Mouse (Mus musculus) fibroblast of lung, adult 2 months (primary cell): ENCODE measurements around the gene Lrrn4cl.
"Not testable (repeated sequence)": the region's sequence is repeated elsewhere in the genome, so short reads cannot be mapped to it uniquely, and the experiment has no call there.

Source experiments
- DNase-seq: peaks from one replicate; pipeline ENCODE4 v3.0.0-alpha.2; 2011; ENCODE audit warnings: low read depth

The Lrrn4cl gene

GRCm38 (mm10) chr19:8838041-8838730, 12.4 kb upstream of the Lrrn4cl start:
- DNase-seq = no peak

DNA sequence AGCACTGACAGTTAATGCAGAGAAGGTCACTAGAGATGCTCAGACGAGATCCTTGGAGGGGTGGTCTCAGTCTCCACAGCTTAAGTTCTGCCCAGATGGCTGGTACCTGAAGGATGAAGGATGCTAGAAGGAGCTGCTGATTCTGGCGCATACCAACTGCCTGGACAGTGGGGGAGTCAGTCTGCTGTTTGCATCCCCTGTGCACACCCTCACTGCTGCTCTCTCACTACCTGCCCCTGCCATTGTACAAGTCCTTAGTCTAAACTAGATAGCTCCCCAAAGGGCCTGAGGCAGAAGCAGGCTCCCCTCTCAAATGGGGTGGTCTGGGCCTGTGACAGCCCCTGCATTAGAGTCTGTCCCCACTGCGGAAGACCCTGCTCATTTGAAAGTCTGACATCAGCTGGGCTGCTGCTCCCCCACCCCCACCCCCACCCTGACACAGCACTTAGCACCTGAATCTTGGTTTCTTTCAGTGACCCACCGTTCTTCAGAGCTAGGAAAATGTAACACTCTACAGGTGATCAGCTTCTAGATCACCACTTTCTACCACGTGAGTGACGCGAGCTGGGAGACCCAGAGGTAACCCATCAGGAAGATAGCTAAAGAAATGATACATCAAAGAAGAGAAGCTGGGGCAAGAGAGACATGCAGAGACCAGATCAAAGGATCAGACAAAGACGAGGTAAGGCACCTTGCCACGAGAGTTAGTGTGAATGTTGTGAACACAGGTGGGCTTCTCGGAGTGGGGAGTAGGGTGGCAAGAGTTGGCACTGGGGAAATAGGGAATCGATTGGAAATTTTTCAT, 11.3 kb upstream of the Lrrn4cl start, which contains the start of gene Gng3:
TSS of gene Gng3 (minus strand) at position 92 of the 805 bp plus-strand sequence.
- DNase-seq = no peak

GRCm38 (mm10) chr19:8839908-8840791, 10.4 kb upstream of the Lrrn4cl start:
- DNase-seq = peak; percentile 34

GRCm38 (mm10) chr19:8841012-8841411, 9.6 kb upstream of the Lrrn4cl start:
- DNase-seq = no peak

DNA sequence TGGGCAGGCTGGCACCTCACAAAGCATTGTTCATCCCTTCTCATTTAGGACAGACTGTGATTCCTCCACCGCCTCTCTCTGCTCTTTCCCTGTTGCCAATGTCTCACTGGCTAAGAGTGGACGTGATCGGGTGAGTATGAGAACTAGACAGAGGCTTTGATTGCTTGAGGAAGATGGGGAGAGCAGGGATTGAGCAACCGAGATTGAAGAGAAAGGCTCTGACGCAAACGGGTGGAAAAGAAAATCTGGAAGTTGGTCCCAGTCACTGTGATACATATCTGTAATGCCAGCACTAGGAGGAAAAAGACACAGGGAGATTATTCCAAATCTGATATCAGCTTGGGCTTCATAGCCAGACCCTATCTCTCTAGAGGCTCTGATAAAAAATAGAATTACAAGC, 7.6 kb upstream of the Lrrn4cl start:
- DNase-seq = no peak

- DNase-seq = peak; percentile 38
Measured at GRCm38 (mm10) chr19:8844371-8845129, 6.0 kb upstream of the Lrrn4cl start.

GRCm38 (mm10) chr19:8848356-8848755, 2.2 kb upstream of the Lrrn4cl start:
- no peak for DNase-seq

DNA sequence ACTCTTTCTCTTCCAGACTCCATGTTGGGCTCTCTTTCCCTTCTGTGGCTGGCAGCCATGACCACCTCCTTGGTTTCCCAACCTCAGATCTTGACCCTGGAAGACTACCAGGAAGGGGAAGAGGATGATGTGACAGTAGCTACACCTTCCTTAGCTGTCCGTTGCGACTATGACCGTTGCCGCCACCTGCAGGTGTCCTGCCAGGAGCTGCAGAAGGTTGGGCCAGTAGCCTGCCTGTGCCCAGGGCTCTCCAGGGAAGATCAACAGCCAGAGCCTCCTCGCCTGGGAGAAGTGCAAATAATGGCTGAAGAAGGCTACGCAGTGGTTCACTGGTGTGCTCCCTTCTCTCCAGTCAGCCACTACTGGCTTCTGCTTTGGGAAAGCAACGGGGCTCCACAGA, 1.1 kb downstream of the Lrrn4cl start:
- no peak for DNase-seq

- no peak for DNase-seq
Measured at GRCm38 (mm10) chr19:8852236-8852928, 1.8 kb downstream of the Lrrn4cl start.

DNA sequence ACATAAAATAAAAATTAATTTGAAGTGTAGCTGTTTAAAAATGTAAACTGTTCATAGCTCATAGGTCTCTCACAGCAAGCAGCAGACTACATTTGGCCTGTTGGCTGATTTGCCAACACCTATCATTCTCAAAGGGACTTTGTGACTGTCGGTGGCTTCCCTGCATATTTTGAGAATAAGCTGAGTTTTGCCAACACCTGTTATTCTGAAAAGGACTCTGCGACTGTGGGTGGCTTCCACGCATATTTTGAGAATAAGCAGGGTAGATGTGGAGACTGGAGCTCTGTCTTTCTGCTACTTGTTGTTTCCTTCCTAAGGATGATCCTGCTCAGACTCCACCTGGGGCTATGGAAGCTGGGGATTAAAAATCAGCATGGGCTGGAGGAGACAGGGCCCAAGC, 2.5 kb downstream of the Lrrn4cl start:
- DNase-seq = no peak

- DNase-seq = no peak
Measured at GRCm38 (mm10) chr19:8857689-8858088, 7.1 kb downstream of the Lrrn4cl start.

DNA sequence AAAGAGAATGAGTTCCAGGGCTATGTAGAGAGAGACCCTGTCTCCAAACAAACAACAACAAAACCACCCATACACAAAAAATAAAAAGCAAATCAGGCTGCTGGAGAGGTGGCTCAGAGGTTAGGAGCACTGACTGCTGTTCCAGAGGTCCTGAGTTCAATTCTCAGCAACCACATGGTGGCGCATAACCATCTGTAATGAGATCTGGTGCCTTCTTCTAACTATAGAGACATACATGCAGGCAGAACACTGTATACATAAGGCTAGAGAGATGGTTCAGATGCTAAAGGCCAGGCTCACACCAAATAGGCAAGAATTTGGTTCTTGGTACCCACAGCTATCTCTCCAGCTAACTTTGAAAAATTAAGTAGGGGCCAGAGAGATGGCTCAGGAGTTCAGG, 8.4 kb downstream of the Lrrn4cl start:
- no peak for DNase-seq

DNA sequence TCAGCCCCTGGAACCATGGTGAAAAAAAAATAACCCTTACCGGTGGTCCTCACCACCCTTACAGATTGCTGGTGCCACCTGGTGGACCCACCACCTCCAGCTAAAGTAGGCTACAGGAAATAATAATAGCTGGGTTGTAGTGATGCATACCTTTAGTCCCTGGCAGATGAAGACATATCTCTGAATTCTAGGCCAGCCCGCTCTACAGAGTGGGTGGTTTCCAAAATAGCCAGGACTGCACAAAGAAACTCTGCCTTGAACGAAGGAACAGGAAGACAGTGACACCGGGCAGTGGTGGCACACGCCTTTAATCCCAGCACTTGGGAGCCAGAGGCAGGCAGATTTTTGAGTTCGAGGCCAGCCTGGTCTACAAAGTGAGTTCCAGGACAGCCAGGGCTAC, 13.7 kb downstream of the Lrrn4cl start:
- DNase-seq = no peak

GRCm38 (mm10) chr19:8870381-8870780, 19.8 kb downstream of the Lrrn4cl start:
- DNase-seq = not testable (repeated sequence)

- DNase-seq = no peak
Measured at GRCm38 (mm10) chr19:8870838-8871237, 20.3 kb downstream of the Lrrn4cl start.

DNA sequence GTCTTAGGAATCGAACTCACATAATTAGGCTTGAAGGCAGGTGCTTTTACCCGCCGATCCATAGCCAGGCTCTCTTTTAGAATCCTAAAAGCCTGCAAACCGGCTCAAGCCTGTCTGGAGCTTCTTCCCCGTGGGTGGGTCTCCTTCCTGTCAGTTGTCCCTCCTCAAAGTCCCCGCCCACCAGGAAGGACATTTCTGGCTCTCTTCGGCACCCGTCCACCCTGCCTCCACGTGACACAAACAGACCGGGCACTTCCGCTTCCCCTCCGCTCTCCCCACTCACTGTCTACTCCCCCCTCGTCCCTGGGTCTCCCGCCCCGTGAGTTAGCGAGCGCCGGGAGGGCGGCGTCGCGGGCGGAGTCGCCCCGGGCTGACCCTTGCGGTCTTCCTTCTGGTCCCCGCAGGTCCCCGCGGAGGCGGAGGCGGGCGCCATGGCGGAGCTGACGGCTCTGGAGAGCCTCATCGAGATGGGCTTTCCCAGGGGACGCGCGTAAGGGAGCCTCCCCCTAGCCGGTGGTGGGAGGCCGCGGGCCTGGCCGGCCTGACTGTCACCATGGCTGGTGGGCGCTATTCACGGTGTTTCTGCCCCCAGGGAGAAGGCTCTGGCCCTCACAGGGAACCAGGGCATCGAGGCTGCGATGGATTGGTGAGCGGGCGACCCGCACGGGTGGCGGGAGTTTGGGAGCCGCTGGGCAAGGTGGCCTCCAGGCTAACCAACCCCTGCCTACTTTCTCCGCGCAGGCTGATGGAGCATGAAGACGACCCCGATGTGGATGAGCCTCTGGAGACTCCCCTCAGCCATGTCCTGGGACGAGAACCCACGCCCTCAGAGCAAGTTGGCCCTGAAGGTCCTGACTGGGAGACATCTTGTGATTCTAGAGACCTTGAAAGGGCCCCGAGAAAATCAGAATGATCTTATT, 21.0 kb downstream of the Lrrn4cl start, which contains the start of gene Ubxn1:
TSS of gene Ubxn1 (plus strand) at position 230 of the 920 bp plus-strand sequence.
- peak; percentile 97 for DNase-seq

DNA sequence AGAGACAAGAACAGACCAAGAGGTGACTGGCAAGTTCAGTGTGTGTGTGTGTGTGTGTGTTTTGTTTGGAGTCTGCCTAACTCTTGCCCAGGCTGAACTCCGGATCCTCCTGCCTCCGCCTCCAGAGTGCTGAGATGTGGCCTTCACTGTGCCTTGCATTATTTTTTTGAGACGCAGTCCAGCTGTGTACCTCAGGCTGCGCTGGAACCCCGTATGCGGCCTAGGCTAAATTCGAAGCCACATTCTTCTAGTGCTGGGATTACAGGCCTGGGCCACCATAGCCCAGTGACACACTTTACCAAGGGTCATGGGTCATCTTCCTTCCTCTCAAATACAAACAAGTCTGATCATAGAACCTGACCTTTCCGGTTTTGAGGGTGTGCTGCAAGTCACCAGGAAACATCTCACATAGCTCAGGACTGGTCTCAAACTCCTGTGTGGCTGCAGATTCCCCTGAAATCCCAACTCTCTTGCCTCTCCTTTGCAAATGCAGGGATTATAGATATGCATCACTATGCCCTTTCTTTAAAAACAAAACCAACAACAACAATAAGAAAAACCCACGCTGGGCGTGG, 21.8 kb downstream of the Lrrn4cl start:
- no peak for DNase-seq

DNA sequence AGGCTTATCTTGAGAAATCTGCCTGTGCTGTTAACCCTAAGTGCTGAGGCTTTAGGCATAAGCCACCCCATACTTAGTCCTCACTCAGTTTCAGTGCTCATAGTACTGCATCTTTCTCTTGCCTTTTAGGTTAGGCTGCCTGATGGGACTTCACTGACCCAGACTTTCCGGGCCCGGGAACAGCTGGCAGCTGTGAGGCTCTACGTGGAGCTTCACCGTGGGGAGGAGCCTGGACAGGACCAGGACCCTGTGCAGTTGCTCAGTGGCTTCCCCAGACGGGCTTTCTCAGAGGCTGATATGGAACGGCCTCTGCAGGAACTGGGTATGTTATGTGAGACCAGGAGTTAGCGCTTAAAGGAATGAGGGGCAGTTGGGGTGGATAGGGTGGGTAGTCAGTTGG, 24.5 kb downstream of the Lrrn4cl start:
- no peak for DNase-seq

DNA sequence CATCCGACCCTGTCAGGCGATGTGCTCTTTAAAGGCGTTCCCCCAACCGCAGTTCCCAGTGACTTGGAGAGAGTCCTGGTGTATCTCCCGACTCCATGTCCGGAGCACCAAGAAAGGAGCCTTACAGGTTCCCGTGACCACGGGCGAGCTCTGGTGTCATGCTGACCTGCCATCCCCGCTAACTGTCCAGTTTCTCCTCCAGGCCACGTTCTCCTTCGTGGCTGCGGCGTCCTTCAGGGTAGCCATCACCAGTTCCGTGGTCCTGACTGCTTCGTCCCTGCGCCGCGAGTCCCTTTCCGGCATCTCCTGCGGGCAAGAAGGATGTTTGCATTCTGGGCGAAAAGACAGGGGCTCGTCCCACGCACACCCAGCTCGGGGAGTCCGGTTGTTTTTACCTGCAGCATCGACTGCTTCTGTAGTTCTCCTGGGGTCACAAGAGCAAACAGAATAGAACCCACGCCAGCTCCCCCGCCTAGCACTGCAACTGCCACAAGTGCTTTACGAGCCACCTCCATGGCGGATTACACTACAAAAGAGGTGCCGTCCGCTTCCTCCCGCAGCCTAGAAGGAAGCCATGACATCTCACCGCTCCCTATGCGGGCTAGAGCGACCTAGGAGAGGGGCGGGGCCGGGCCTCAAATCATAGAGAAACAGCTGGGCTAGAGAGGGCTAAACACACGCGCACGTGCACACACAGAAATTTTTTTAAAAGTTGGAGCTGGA, 29.9 kb downstream of the Lrrn4cl start, which contains the start of gene Uqcc3:
TSS of gene Uqcc3 (minus strand) at position 613 of the 723 bp plus-strand sequence.
- peak; percentile 67 for DNase-seq
